Mouse (Mus musculus): ENCODE measurements around the gene Tnfsf4. TPM values are rescaled to one million over a fixed set of nuclear protein-coding genes. Genes with fewer than 3 reads are reported as not detected.

The Tnfsf4 gene
- total RNA-seq (2021): not detected
- long read RNA-seq, experiment 1: 0 reads
- long read RNA-seq, experiment 2: 0 reads

- DNase-seq (ENCODE audit: low spot score in 2 of 2): no peak
Measured at GRCm38 (mm10) chr1:161394931-161395459, at the start of gene Tnfsf4. Gene Tnfsf4, plus strand, starts transcription at chr1:161395409.

GRCm38 (mm10) chr1:161350981-161351380 is 44.2 kb upstream of the Tnfsf4 start:
- no peak for DNase-seq (ENCODE audit: low spot score in 2 of 2)

GRCm38 (mm10) chr1:161365006-161365405 is 30.2 kb upstream of the Tnfsf4 start:
- no peak for DNase-seq (ENCODE audit: low spot score in 2 of 2)

GRCm38 (mm10) chr1:161371919-161372318 is 23.3 kb upstream of the Tnfsf4 start:
- DNase-seq (ENCODE audit: low spot score in 2 of 2): no peak

- DNase-seq (ENCODE audit: low spot score in 2 of 2): no peak
Measured at GRCm38 (mm10) chr1:161375866-161376265, 19.3 kb upstream of the Tnfsf4 start.

- DNase-seq (ENCODE audit: low spot score in 2 of 2): no peak
Measured at GRCm38 (mm10) chr1:161378571-161378970, 16.6 kb upstream of the Tnfsf4 start.

GRCm38 (mm10) chr1:161379685-161380424 is 15.4 kb upstream of the Tnfsf4 start:
- DNase-seq (ENCODE audit: low spot score in 2 of 2): no peak

GRCm38 (mm10) chr1:161380425-161380780 is 14.8 kb upstream of the Tnfsf4 start:
- DNase-seq (ENCODE audit: low spot score in 2 of 2): no peak

- DNase-seq (ENCODE audit: low spot score in 2 of 2): no peak
Measured at GRCm38 (mm10) chr1:161390066-161390465, 5.1 kb upstream of the Tnfsf4 start.

GRCm38 (mm10) chr1:161392906-161393305 is 2.3 kb upstream of the Tnfsf4 start:
- DNase-seq (ENCODE audit: low spot score in 2 of 2): no peak

GRCm38 (mm10) chr1:161395610-161396009 is 401 bp downstream of the Tnfsf4 start:
- no peak for DNase-seq (ENCODE audit: low spot score in 2 of 2)

- no peak for DNase-seq (ENCODE audit: low spot score in 2 of 2)
Measured at GRCm38 (mm10) chr1:161396351-161396750, 1.1 kb downstream of the Tnfsf4 start.

- DNase-seq (ENCODE audit: low spot score in 2 of 2): peak; percentile 80 to 84
Measured at GRCm38 (mm10) chr1:161400126-161400525, 4.9 kb downstream of the Tnfsf4 start.

GRCm38 (mm10) chr1:161403061-161403460 is 7.9 kb downstream of the Tnfsf4 start:
- DNase-seq (ENCODE audit: low spot score in 2 of 2): no peak

GRCm38 (mm10) chr1:161406480-161406879 is 11.3 kb downstream of the Tnfsf4 start:
- DNase-seq (ENCODE audit: low spot score in 2 of 2): no peak

- no peak for DNase-seq (ENCODE audit: low spot score in 2 of 2)
Measured at GRCm38 (mm10) chr1:161419926-161420325, 24.7 kb downstream of the Tnfsf4 start.

GRCm38 (mm10) chr1:161420646-161421045 is 25.4 kb downstream of the Tnfsf4 start:
- DNase-seq (ENCODE audit: low spot score in 2 of 2): no peak

GRCm38 (mm10) chr1:161426277-161427056 is 31.3 kb downstream of the Tnfsf4 start:
- DNase-seq (ENCODE audit: low spot score in 2 of 2): no peak

GRCm38 (mm10) chr1:161427057-161427311 is 31.8 kb downstream of the Tnfsf4 start:
- no peak for DNase-seq (ENCODE audit: low spot score in 2 of 2)

- DNase-seq (ENCODE audit: low spot score in 2 of 2): no peak
Measured at GRCm38 (mm10) chr1:161435781-161436180, 40.6 kb downstream of the Tnfsf4 start.

GRCm38 (mm10) chr1:161436503-161436902 is 41.3 kb downstream of the Tnfsf4 start:
- DNase-seq (ENCODE audit: low spot score in 2 of 2): no peak

GRCm38 (mm10) chr1:161444858-161445257 is 49.6 kb downstream of the Tnfsf4 start:
- no peak for DNase-seq (ENCODE audit: low spot score in 2 of 2)

All from left cerebral cortex, adult 18-20 months (tissue).